Mouse (Mus musculus) stomach, embryonic 15.5 days (tissue): ENCODE results near the gene Kdm1b. TPM values are rescaled to one million over a fixed set of nuclear protein-coding genes. Genes with fewer than 3 reads are reported as not detected.

Experiments
- ATAC-seq: fragments of 200-750 bp; cut with Nextera tagmentation; 2 replicates; pipeline ENCODE4 v1.8.0; 2017; ENCODE audit warnings: low read depth, moderate number of reproducible peaks, moderate TSS enrichment; ENCODE audit not compliant: insufficient read depth, low FRiP score
- H3K27ac ChIP-seq: fragments of 300-500 bp; sonication (generic); 2 replicates; pipeline ENCODE4 v1.5.1; 2015; ENCODE audit warnings: mild to moderate bottlenecking, inconsistent platforms
- H3K27me3 ChIP-seq: fragments of 300-500 bp; sonication (generic); replicated peaks from 2 replicates; pipeline ENCODE4 v1.6.1; 2015; ENCODE audit warnings: inconsistent platforms
- H3K36me3 ChIP-seq: fragments of 300-500 bp; sonication (generic); 2 replicates; pipeline ENCODE4 v1.6.1; 2015; ENCODE audit warnings: inconsistent platforms
- H3K4me1 ChIP-seq: fragments of 300-500 bp; sonication (generic); 2 replicates; pipeline ENCODE4 v1.6.1; 2015; ENCODE audit warnings: inconsistent platforms
- H3K4me2 ChIP-seq: fragments of 300-500 bp; sonication (generic); 2 replicates; pipeline ENCODE4 v1.6.1; 2015; ENCODE audit warnings: mild to moderate bottlenecking, inconsistent platforms
- H3K4me3 ChIP-seq: fragments of 300-500 bp; sonication (generic); replicated peaks from 2 replicates; pipeline ENCODE4 v1.5.1; 2015; ENCODE audit warnings: inconsistent platforms
- H3K9ac ChIP-seq: fragments of 300-500 bp; sonication (generic); 2 replicates; pipeline ENCODE4 v1.6.1; 2015; ENCODE audit warnings: inconsistent platforms
- H3K9me3 ChIP-seq: fragments of 300-500 bp; sonication (generic); 2 replicates; pipeline ENCODE4 v1.6.1; 2016; ENCODE audit warnings: inconsistent platforms
- WGBS: fragments of 180-500 bp; shearing (Covaris S2); methylation state at CpG from one replicate; pipeline ENCODE4 v1.1.7; 2015; 5-methylcytosine and 5-hydroxymethylcytosine counted together
- polyA plus RNA-seq: library from polyadenylated mRNA; unstranded; fragments of >200 nt; fragmentation: Nextera tagmentation; extraction: Ambion mirVana; gene quantifications from 2 replicates; pipeline ENCODE4 v1.2.1, GENCODE M21; 2015

Gene Kdm1b
- polyA plus RNA-seq = 12.8 and 12.9 TPM in 2 replicates

- Histone ChIP-seq H3K9me3 (no peaks in the 10 kb centered on the region), H3K27me3 (no peaks in the 10 kb centered on the region), H3K36me3 (no peaks in the 10 kb centered on the region), H3K27ac (peak within 1 kb of the TSS; percentile 62), H3K4me1 (0 out of 2 replicates have a peak, but pooled peaks cover 9% of the 10 kb centered on the region), H3K9ac (peak within 1 kb of the TSS; percentile 65), H3K4me3 (peak within 1 kb of the TSS; percentile 79), H3K4me2 (peak within 1 kb of the TSS; percentile 86)
- ATAC-seq = peak; percentile 97
- under 1% methylated on average over 48 of the region's 48 CpGs for WGBS
Measured at GRCm38 (mm10) chr13:47043030-47043680, at the start of gene Kdm1b. TSS of gene Kdm1b (plus strand) at chr13:47043499.

- Histone ChIP-seq H3K27me3 (no peaks in the 10 kb centered on the region), H3K9me3 (no peaks in the 10 kb centered on the region), H3K4me2 (no peak overlapping the region), H3K4me1 (no peaks in the 10 kb centered on the region), H3K36me3 (no peaks in the 10 kb centered on the region), H3K27ac (no peak overlapping the region), H3K4me3 (no peak overlapping the region), H3K9ac (no peak overlapping the region)
- no peak for ATAC-seq
- WGBS = 71% methylated on average over 4 of the region's 4 CpGs
Measured at GRCm38 (mm10) chr13:46997355-46997754, 45.9 kb upstream of the Kdm1b start.

GRCm38 (mm10) chr13:46999498-46999897, 43.8 kb upstream of the Kdm1b start:
- Histone ChIP-seq H3K4me1 (no peaks in the 10 kb centered on the region), H3K27ac (no peak overlapping the region), H3K9ac (no peak overlapping the region), H3K27me3 (no peaks in the 10 kb centered on the region), H3K4me3 (no peak overlapping the region), H3K9me3 (no peaks in the 10 kb centered on the region), H3K4me2 (no peak overlapping the region), H3K36me3 (no peaks in the 10 kb centered on the region)
- 42% methylated on average over 5 of the region's 5 CpGs for WGBS
- no peak for ATAC-seq

- H3K36me3 ChIP-seq = no peaks in the 10 kb centered on the region
- H3K9ac ChIP-seq = no peak overlapping the region
- no peak overlapping the region for H3K27ac ChIP-seq
- H3K9me3 ChIP-seq = no peaks in the 10 kb centered on the region
- no peaks in the 10 kb centered on the region for H3K4me1 ChIP-seq
- ATAC-seq = no peak
- H3K4me3 ChIP-seq = no peak overlapping the region
- 85% methylated on average over 4 of the region's 4 CpGs for WGBS
- no peaks in the 10 kb centered on the region for H3K27me3 ChIP-seq
- no peak overlapping the region for H3K4me2 ChIP-seq
Measured at GRCm38 (mm10) chr13:47001590-47001989, 41.7 kb upstream of the Kdm1b start.

GRCm38 (mm10) chr13:47013740-47014139, 29.6 kb upstream of the Kdm1b start:
- H3K4me2 ChIP-seq = peak overlapping the region; percentile 99
- H3K9ac ChIP-seq = no peak overlapping the region
- no peaks in the 10 kb centered on the region for H3K36me3 ChIP-seq
- H3K9me3 ChIP-seq = no peaks in the 10 kb centered on the region
- 0 out of 2 replicates have a peak, but pooled peaks cover 6% of the 10 kb centered on the region for H3K27me3 ChIP-seq
- WGBS = 59% methylated on average over 10 of the region's 10 CpGs
- peak overlapping the region; percentile 57 for H3K4me3 ChIP-seq
- no peak for ATAC-seq
- H3K4me1 ChIP-seq = 0 out of 2 replicates have a peak, but pooled peaks cover 6% of the 10 kb centered on the region
- no peak overlapping the region for H3K27ac ChIP-seq

- Histone ChIP-seq H3K9me3 (no peaks in the 10 kb centered on the region), H3K27me3 (0 out of 2 replicates have a peak, but pooled peaks cover 6% of the 10 kb centered on the region), H3K4me3 (peak within 1 kb of the TSS; percentile 57), H3K4me1 (0 out of 2 replicates have a peak, but pooled peaks cover 6% of the 10 kb centered on the region), H3K9ac (peak within 1 kb of the TSS; percentile 27; the same call in 1 of the 2 replicates), H3K27ac (no peak within 1 kb of the TSS), H3K36me3 (no peaks in the 10 kb centered on the region), H3K4me2 (peak within 1 kb of the TSS; percentile 99)
- 3% methylated on average over 69 of the region's 73 CpGs for WGBS
- ATAC-seq = peak; percentile 70
Measured at GRCm38 (mm10) chr13:47014334-47015194, 28.7 kb upstream of the Kdm1b start, which contains the start of gene Nhlrc1. TSS of gene Nhlrc1 (minus strand) at chr13:47014850.

GRCm38 (mm10) chr13:47015195-47015501, 28.2 kb upstream of the Kdm1b start:
- H3K9ac ChIP-seq = no peak overlapping the region
- H3K4me2 ChIP-seq = peak overlapping the region; percentile 99
- peak overlapping the region; percentile 57; the same call in 1 of the 2 replicates for H3K4me3 ChIP-seq
- H3K4me1 ChIP-seq = 0 out of 2 replicates have a peak, but pooled peaks cover 6% of the 10 kb centered on the region
- WGBS = 68% methylated on average over 5 of the region's 5 CpGs
- ATAC-seq = no peak
- 0 out of 2 replicates have a peak, but pooled peaks cover 6% of the 10 kb centered on the region for H3K27me3 ChIP-seq
- no peaks in the 10 kb centered on the region for H3K9me3 ChIP-seq
- H3K27ac ChIP-seq = no peak overlapping the region
- H3K36me3 ChIP-seq = no peaks in the 10 kb centered on the region

- H3K36me3 ChIP-seq = no peaks in the 10 kb centered on the region
- H3K4me2 ChIP-seq = no peak overlapping the region
- no peak overlapping the region for H3K27ac ChIP-seq
- H3K4me1 ChIP-seq = 0 out of 2 replicates have a peak, but pooled peaks cover 6% of the 10 kb centered on the region
- 41% methylated on average over 5 of the region's 5 CpGs for WGBS
- H3K4me3 ChIP-seq = no peak overlapping the region
- ATAC-seq = peak; percentile 63; the same call in 1 of the 2 replicates
- no peak overlapping the region for H3K9ac ChIP-seq
- H3K9me3 ChIP-seq = no peaks in the 10 kb centered on the region
- 0 out of 2 replicates have a peak, but pooled peaks cover 6% of the 10 kb centered on the region for H3K27me3 ChIP-seq
Measured at GRCm38 (mm10) chr13:47017259-47017658, 26.0 kb upstream of the Kdm1b start.

- ATAC-seq = no peak
- H3K9me3 ChIP-seq = no peaks in the 10 kb centered on the region
- H3K9ac ChIP-seq = no peak overlapping the region
- no peaks in the 10 kb centered on the region for H3K36me3 ChIP-seq
- 76% methylated on average over 7 of the region's 7 CpGs for WGBS
- H3K4me1 ChIP-seq = no peaks in the 10 kb centered on the region
- H3K4me2 ChIP-seq = no peak overlapping the region
- no peak overlapping the region for H3K4me3 ChIP-seq
- no peak overlapping the region for H3K27ac ChIP-seq
- no peaks in the 10 kb centered on the region for H3K27me3 ChIP-seq
Measured at GRCm38 (mm10) chr13:47019774-47020173, 23.5 kb upstream of the Kdm1b start.

GRCm38 (mm10) chr13:47020798-47021197, 22.5 kb upstream of the Kdm1b start:
- Histone ChIP-seq H3K4me3 (no peak overlapping the region), H3K4me1 (no peaks in the 10 kb centered on the region), H3K9me3 (no peaks in the 10 kb centered on the region), H3K36me3 (no peaks in the 10 kb centered on the region), H3K9ac (no peak overlapping the region), H3K27ac (no peak overlapping the region), H3K27me3 (no peaks in the 10 kb centered on the region), H3K4me2 (no peak overlapping the region)
- no peak for ATAC-seq
- 76% methylated on average over 7 of the region's 7 CpGs for WGBS

GRCm38 (mm10) chr13:47030376-47031107, 12.8 kb upstream of the Kdm1b start:
- no peak overlapping the region for H3K27ac ChIP-seq
- no peaks in the 10 kb centered on the region for H3K9me3 ChIP-seq
- no peaks in the 10 kb centered on the region for H3K4me1 ChIP-seq
- no peak overlapping the region for H3K4me3 ChIP-seq
- 85% methylated on average over 17 of the region's 17 CpGs for WGBS
- no peak overlapping the region for H3K9ac ChIP-seq
- H3K4me2 ChIP-seq = no peak overlapping the region
- no peaks in the 10 kb centered on the region for H3K27me3 ChIP-seq
- ATAC-seq = no peak
- H3K36me3 ChIP-seq = no peaks in the 10 kb centered on the region
